Mouse (Mus musculus) erythroblast, embryonic 14.5 days (primary cell): Measurements from ENCODE around the gene Fzd7. TPM values are rescaled to one million over a fixed set of nuclear protein-coding genes. Genes with fewer than 3 reads are reported as not detected.

Experiments used
- H3K27me3 ChIP-seq: 2 replicates; pipeline ENCODE4 v1.6.1; 2012; ENCODE audit warnings: inconsistent platforms; ENCODE audit not compliant: control insufficient read depth
- H3K36me3 ChIP-seq: 2 replicates; pipeline ENCODE4 v1.6.1; 2012; ENCODE audit warnings: mild to moderate bottlenecking, inconsistent platforms; ENCODE audit not compliant: control insufficient read depth
- H3K4me1 ChIP-seq: 2 replicates; pipeline ENCODE4 v1.6.1; 2012; ENCODE audit warnings: inconsistent platforms; ENCODE audit not compliant: control insufficient read depth
- H3K4me3 ChIP-seq: replicated peaks from 2 replicates; pipeline ENCODE3; 2012; ENCODE audit warnings: moderate library complexity, mild to moderate bottlenecking, inconsistent platforms
- H3K9me3 ChIP-seq: 2 replicates; pipeline ENCODE4 v1.6.1; 2012; ENCODE audit warnings: low read length, inconsistent platforms, mixed read lengths; ENCODE audit not compliant: control insufficient read depth
- GATA1 ChIP-seq: IDR thresholded peaks from 2 replicates; pipeline ENCODE4 v1.6.1; 2012; ENCODE audit warnings: low read length, inconsistent platforms, mixed read lengths
- TAL1 ChIP-seq: IDR thresholded peaks from 3 replicates; pipeline ENCODE4 v1.6.1; 2012; ENCODE audit warnings: low read length, inconsistent platforms, mixed read lengths
- polyA plus RNA-seq: library from polyadenylated mRNA; stranded (reverse); fragments of >175 nt; gene quantifications from 2 replicates; pipeline ENCODE4 v1.2.3, GENCODE M21; 2012

The Fzd7 gene
- polyA plus RNA-seq, 1 experiment: 0.02 TPM

DNA sequence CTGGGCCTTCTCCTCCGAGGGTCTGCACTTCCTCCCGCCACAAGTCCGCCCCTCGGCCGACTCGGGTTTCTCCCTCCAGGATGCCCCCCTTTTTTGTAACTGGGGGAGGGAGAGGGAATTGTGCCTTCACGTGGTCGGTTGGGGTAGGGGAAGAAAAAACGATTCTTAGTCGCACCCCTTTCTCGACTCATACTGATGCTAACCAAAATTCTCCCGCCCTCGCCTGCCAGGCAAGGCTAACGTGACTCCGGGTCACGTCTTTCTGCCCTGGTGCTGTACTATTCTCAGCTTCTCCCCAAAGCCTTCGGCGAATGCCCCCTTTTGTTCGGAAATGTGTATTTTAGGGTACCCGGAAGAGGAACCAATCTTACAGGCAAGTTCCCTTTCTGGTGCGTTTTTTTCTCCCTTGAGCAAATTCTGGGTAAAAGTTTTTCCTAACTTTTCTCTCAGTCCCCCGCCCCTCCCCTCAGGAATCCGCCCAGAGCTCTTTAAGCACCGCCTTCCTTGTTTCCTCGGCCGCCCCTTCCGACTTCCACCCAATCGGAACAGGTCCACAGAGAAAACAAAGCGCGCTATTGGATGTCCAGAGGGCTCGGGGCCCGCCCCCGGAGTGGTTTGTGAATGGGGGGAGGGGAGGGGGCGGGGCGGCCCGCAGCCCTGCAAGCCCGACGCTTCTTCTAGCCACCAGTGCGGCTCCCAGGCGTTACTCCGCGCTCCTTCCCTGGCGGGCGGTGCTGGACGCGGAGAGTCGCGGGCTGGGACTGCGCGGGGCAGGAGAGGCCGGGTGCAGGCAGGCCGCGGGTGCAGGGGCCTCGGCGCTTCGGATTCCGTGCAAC lies 550 bp upstream of the Fzd7 start:
- peaks cover 40% of the 10 kb centered on the region for H3K4me1 ChIP-seq
- TF ChIP-seq GATA1 (no peak), TAL1 (no peak)

DNA sequence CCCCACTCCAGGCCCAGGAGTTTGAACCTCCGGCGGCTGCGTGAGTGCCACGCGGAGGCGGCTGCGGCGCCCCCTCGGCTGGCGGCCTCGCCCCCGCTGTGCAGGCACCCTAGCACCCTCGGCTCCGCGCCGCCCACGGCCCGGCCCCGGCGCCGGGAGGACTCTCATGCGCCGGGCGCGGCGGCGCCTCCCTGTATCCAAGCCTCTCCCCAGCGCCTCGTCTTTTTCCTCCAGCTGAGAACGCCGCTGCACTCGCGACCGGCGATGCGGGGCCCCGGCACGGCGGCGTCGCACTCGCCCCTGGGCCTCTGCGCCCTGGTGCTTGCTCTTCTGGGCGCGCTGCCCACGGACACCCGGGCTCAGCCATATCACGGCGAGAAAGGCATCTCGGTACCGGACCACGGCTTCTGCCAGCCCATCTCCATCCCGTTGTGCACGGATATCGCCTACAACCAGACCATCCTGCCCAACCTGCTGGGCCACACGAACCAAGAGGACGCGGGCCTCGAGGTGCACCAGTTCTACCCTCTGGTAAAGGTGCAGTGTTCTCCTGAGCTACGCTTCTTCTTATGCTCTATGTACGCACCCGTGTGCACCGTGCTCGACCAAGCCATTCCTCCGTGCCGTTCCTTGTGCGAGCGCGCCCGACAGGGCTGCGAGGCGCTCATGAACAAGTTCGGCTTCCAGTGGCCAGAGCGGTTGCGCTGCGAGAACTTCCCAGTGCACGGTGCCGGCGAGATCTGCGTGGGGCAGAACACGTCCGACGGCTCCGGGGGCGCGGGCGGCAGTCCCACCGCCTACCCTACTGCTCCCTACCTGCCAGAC lies 684 bp downstream of the Fzd7 start:
- TF ChIP-seq GATA1 (no peak), TAL1 (no peak)
- Histone ChIP-seq H3K36me3 (peaks cover 2% of the 10 kb centered on the region; the same call in 1 of the 2 replicates), H3K4me3 (peak overlapping the region; percentile 68), H3K27me3 (peaks cover 38% of the 10 kb centered on the region), H3K4me1 (peaks cover 51% of the 10 kb centered on the region), H3K9me3 (no peaks in the 10 kb centered on the region)

More for the DNA sequence above, 550 bp upstream of the Fzd7 start:
- Histone ChIP-seq H3K36me3 (peaks cover 2% of the 10 kb centered on the region; the same call in 1 of the 2 replicates), H3K4me3 (peak overlapping the region; percentile 68), H3K27me3 (peaks cover 38% of the 10 kb centered on the region), H3K9me3 (no peaks in the 10 kb centered on the region)

DNA sequence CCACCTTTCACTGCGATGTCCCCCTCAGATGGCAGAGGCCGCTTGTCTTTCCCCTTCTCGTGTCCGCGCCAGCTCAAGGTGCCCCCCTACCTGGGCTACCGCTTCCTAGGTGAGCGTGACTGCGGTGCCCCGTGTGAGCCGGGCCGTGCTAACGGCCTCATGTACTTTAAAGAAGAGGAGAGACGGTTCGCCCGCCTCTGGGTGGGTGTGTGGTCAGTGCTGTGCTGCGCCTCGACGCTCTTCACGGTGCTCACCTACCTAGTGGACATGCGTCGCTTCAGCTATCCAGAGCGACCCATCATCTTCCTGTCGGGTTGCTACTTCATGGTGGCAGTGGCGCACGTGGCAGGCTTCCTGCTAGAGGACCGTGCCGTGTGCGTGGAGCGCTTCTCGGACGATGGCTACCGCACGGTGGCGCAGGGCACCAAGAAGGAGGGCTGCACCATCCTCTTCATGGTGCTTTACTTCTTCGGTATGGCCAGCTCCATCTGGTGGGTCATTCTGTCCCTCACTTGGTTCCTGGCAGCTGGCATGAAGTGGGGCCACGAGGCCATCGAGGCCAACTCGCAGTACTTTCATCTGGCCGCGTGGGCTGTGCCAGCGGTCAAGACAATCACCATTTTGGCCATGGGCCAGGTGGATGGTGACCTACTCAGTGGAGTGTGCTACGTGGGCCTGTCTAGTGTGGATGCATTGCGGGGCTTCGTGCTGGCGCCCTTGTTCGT lies 1.5 kb downstream of the Fzd7 start:
- Histone ChIP-seq H3K36me3 (peaks cover 2% of the 10 kb centered on the region; the same call in 1 of the 2 replicates), H3K27me3 (peaks cover 38% of the 10 kb centered on the region), H3K4me3 (peak overlapping the region; percentile 68), H3K9me3 (no peaks in the 10 kb centered on the region), H3K4me1 (peaks cover 53% of the 10 kb centered on the region)
- TF ChIP-seq GATA1 (no peak), TAL1 (no peak)

DNA sequence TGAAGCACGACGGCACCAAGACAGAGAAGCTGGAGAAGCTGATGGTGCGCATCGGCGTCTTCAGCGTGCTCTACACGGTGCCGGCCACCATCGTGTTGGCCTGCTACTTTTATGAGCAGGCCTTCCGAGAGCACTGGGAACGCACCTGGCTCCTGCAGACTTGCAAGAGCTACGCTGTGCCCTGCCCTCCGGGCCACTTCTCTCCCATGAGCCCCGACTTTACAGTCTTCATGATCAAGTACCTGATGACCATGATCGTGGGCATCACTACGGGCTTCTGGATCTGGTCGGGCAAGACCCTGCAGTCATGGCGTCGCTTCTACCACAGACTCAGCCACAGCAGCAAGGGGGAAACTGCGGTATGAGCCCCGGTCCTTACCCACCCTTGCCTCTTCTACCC lies 2.1 kb downstream of the Fzd7 start:
- Histone ChIP-seq H3K4me3 (peak overlapping the region; percentile 2), H3K36me3 (peaks cover 2% of the 10 kb centered on the region; the same call in 1 of the 2 replicates)

DNA sequence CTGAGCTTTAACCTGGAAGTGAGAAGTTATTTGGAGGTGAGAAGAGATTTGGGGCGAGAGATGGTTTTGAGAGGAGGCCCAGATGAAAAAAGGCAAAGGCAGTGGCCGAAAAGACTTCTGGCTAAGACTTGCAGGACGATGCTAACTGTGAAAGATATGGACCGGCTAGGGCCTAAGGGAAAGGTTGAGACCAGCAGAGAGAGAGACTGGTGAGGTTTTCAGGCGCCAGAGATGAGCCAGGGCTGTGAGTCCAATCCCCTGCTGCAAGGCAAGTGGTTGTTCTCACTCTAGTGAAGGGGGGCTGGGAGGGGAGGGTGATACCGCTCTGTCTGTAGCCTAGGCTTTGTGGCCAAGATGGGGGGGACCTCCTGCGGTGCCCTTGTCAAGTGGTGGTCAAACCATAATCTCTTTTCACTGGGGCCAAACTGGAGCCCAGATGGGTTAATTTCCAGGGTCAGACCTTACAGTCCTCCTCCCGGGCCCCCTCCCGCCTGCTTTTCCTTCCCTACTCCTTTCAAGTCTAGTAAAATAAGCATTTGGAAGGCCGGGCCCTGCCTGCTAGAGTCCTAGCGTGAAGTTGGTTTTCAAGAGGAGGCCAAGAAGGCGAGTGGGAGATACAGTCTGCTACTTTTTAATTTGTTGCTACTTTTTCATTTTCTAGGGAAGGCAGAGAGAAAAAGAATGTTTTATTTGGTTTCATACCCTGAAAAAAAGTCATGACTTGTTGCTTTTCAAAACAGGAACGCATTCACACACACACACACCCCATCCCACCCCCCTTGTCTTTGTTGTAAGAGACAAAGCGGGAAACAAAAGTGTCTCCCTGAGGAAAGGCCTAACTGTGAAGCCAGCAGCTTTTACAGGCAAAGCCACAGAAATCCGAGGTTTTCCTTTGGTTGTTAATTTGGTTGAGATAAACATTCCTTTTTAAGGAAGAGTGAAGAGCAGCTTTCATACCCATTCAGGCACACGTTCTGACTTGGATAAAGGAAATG lies 2.9 kb downstream of the Fzd7 start:
- TF ChIP-seq GATA1 (no peak), TAL1 (no peak)

More for the DNA sequence above, 2.1 kb downstream of the Fzd7 start:
- no peaks in the 10 kb centered on the region for H3K9me3 ChIP-seq
- H3K4me1 ChIP-seq: peaks cover 55% of the 10 kb centered on the region
- TF ChIP-seq TAL1 (no peak), GATA1 (no peak)
- peaks cover 38% of the 10 kb centered on the region for H3K27me3 ChIP-seq

DNA sequence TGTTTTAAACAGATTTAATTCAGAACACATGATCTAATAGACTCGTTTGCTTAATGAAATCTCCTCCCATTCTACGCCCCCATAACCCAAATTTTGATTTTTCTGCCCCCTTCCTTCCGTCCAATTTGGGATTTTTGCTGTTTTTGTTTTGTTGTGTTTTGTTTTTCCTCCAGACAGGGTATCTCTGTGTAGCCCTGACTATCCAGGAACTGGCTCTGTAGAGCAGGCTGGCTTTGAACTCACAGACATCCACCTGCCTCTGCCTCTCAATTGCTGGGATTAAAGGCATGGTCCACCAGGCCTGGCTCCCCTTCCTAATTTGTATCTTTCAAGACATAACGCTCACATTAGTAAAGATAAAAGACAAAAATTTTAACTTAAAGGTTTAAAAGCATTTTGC lies 3.6 kb downstream of the Fzd7 start:
- TF ChIP-seq GATA1 (no peak), TAL1 (no peak)
- no peak overlapping the region for H3K4me3 ChIP-seq
- peaks cover 37% of the 10 kb centered on the region for H3K27me3 ChIP-seq
- H3K9me3 ChIP-seq: no peaks in the 10 kb centered on the region
- peaks cover 62% of the 10 kb centered on the region for H3K4me1 ChIP-seq
- peaks cover 2% of the 10 kb centered on the region; the same call in 1 of the 2 replicates for H3K36me3 ChIP-seq

More for the DNA sequence above, 2.9 kb downstream of the Fzd7 start:
- Histone ChIP-seq H3K9me3 (no peaks in the 10 kb centered on the region), H3K36me3 (peaks cover 2% of the 10 kb centered on the region; the same call in 1 of the 2 replicates), H3K4me1 (peaks cover 59% of the 10 kb centered on the region), H3K4me3 (peak overlapping the region; percentile 2), H3K27me3 (peaks cover 38% of the 10 kb centered on the region)

DNA sequence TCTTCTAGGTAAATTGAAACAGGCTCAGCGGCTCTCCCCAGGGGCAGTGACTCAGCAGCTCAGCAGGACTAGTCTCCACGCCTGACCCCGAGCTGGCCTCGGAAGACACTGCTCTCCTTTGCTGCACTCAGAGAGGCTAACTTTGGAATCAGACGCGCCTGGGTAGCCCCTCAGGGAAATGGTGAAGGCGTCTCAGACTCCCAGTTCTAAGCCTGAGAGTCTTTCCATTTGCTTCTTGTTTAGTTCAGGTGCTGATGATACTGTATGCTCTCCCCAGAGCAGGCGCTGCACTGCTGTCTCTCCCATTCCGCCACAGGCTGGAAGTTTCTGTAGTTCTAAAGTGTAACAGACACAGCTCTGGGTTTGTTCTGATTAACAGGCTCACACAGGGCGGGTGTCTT lies 5.4 kb downstream of the Fzd7 start:
- H3K9me3 ChIP-seq: no peaks in the 10 kb centered on the region
- H3K4me3 ChIP-seq: no peak overlapping the region
- H3K4me1 ChIP-seq: peaks cover 63% of the 10 kb centered on the region
- TF ChIP-seq GATA1: no peak
- TF ChIP-seq TAL1: no peak
- peaks cover 2% of the 10 kb centered on the region; the same call in 1 of the 2 replicates for H3K36me3 ChIP-seq
- H3K27me3 ChIP-seq: peaks cover 22% of the 10 kb centered on the region
